Comparison of ENCODE assay signal across 25 mouse cellular contexts in the genomic region with DNA sequence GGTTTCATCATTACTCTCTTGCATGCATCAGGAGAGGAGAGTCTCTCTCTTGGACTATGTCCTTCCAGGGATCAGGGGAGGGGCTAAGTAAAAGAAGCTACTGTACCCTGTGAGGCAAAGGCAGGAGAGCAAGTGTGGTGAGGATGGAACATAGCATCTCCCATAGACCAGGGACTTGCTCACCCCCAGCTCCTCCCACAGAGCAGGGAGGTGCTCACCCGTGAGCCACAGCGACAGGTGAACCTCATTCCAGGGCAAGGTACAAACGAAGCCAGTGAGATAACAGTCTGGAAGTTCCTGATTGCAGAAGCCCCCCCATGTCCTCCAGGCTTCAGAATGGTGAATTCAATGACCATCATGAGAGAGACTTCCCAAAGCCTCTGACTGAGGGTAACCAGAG. TPM values are rescaled to one million over a fixed set of nuclear protein-coding genes. Genes with fewer than 3 reads are reported as not detected.
DNase-seq lines count a peak whose midpoint lies in the region; ATAC-seq and TF ChIP-seq lines count a peak whose summit lies in the region.
"Had no signal": no experiment of that assay in that cellular context is flagged by ENCODE, and none has a peak within 500 bp of the region (broad histone marks: within the 10 kb centered on the region; RNA-seq: fewer than 3 reads in every experiment).

No protein-coding gene starts in this region.

- H3K9me3 ChIP-seq in heart, embryonic 10.5 days = no peaks in the 10 kb centered on the region
- H3K9me3 ChIP-seq in midbrain, embryonic 16.5 days (replicated peaks; ENCODE audit: control insufficient read depth, low read length, poor library complexity, severe bottlenecking) = no peaks in the 10 kb centered on the region
- H3K9me3 ChIP-seq in midbrain, embryonic 14.5 days (ENCODE audit: control insufficient read depth, low read length) = no peaks in the 10 kb centered on the region
- H3K9me3 ChIP-seq: embryonic facial prominence, embryonic 15.5 days; forebrain, embryonic 10.5 days; heart, embryonic 12.5 days had no signal

- 0 out of 2 replicates have a peak, but pooled peaks have one; percentile 28 for ATAC-seq in midbrain, embryonic 16.5 days
- ATAC-seq in midbrain, embryonic 14.5 days (ENCODE audit: low FRiP score, low TSS enrichment) = no peak
- ATAC-seq in CD4-positive, CD25-positive, alpha-beta regulatory T cell, adult 4 months = no peak
- ATAC-seq: forebrain, embryonic 14.5 days; hindbrain, embryonic 16.5 days; Patski had no signal

- H3K4me1 ChIP-seq in heart, embryonic 10.5 days = no peaks in the 10 kb centered on the region
- peaks cover 6% of the 10 kb centered on the region; the same call in 1 of the 2 replicates for H3K4me1 ChIP-seq in midbrain, embryonic 16.5 days (ENCODE audit: control insufficient read depth, insufficient read depth, low read length)
- H3K4me1 ChIP-seq in midbrain, embryonic 14.5 days (ENCODE audit: control insufficient read depth, insufficient read depth, low read length) = no peaks in the 10 kb centered on the region
- peaks cover 19% of the 10 kb centered on the region; the same call in 1 of the 2 replicates for H3K4me1 ChIP-seq in small intestine, adult 2 months (ENCODE audit: control insufficient read depth, insufficient read depth, insufficient read length, low read length)
- H3K4me1 ChIP-seq: embryonic facial prominence, embryonic 15.5 days; forebrain, embryonic 10.5 days; heart, embryonic 12.5 days had no signal

- WGBS in heart, embryonic 10.5 days = 74% methylated on average over 3 of the region's 3 CpGs
- 82% methylated on average over 3 of the region's 3 CpGs for WGBS in midbrain, embryonic 16.5 days
- WGBS in midbrain, embryonic 14.5 days = 88% methylated on average over 3 of the region's 3 CpGs
- 23% methylated on average over 3 of the region's 3 CpGs for WGBS in small intestine, adult 2 months

- no peak for TF ChIP-seq POLR2A in small intestine, adult 2 months (IDR thresholded peaks at IDR 0.05; ENCODE audit: low read depth, low read length)

- no peak for TF ChIP-seq CTCF in small intestine, adult 2 months (IDR thresholded peaks at IDR 0.05; ENCODE audit: extremely low read depth, insufficient read length, insufficient replicate concordance, low read depth, low read length)

- no peak overlapping the region for H3K9ac ChIP-seq in midbrain, embryonic 16.5 days (ENCODE audit: low read depth, low read length)
- H3K9ac ChIP-seq in midbrain, embryonic 14.5 days (replicated peaks; ENCODE audit: low read length) = no peak overlapping the region
- H3K9ac ChIP-seq: embryonic facial prominence, embryonic 15.5 days; heart, embryonic 12.5 days had no signal

- H3K36me3 ChIP-seq in heart, embryonic 10.5 days = no peaks in the 10 kb centered on the region
- no peaks in the 10 kb centered on the region for H3K36me3 ChIP-seq in midbrain, embryonic 16.5 days (ENCODE audit: control insufficient read depth, insufficient read depth, low read length)
- no peaks in the 10 kb centered on the region for H3K36me3 ChIP-seq in midbrain, embryonic 14.5 days (ENCODE audit: control insufficient read depth, insufficient read depth, low read length)
- H3K36me3 ChIP-seq in small intestine, adult 2 months (ENCODE audit: control insufficient read depth, insufficient read depth, low read length) = no peaks in the 10 kb centered on the region
- H3K36me3 ChIP-seq: embryonic facial prominence, embryonic 15.5 days; forebrain, embryonic 10.5 days; heart, embryonic 12.5 days had no signal

- DNase-seq in heart, embryonic 10.5 days (ENCODE audit: low spot score) = peak; percentile 62
- DNase-seq in heart, postnatal 14 days = no peak
- no peak for DNase-seq in midbrain, embryonic 14.5 days
- DNase-seq in yolk sac, embryonic 10.5 days (ENCODE audit: low spot score) = peak; percentile 65
- DNase-seq in gastrocnemius, postnatal 4 days (ENCODE audit: low spot score in 2 of 2) = no peak
- DNase-seq: adrenal gland, adult 2 months; adrenal gland, postnatal 25 days; cerebellum, adult 8-10 months; cerebellum, postnatal 14 days; embryo, embryonic 11 days; gastrocnemius, adult 2 months; gastrocnemius, postnatal 25 days; heart, adult 18-20 months; heart, postnatal 36 days had no signal

- intact Hi-C loops in heart, postnatal 14 days (cut with DNase I) = no loop called here

- no peaks in the 10 kb centered on the region for H3K27me3 ChIP-seq in heart, embryonic 10.5 days (ENCODE audit: insufficient read depth, poor library complexity, severe bottlenecking)
- no peaks in the 10 kb centered on the region for H3K27me3 ChIP-seq in midbrain, embryonic 16.5 days (ENCODE audit: control insufficient read depth, insufficient read depth, low read depth, low read length)
- H3K27me3 ChIP-seq in midbrain, embryonic 14.5 days (ENCODE audit: control insufficient read depth, insufficient read depth, low read length) = no peaks in the 10 kb centered on the region
- H3K27me3 ChIP-seq in small intestine, adult 2 months (ENCODE audit: control insufficient read depth, insufficient read depth, low read length) = no peaks in the 10 kb centered on the region
- H3K27me3 ChIP-seq: embryonic facial prominence, embryonic 15.5 days; heart, embryonic 12.5 days; Patski had no signal

- no peak overlapping the region for H3K27ac ChIP-seq in heart, embryonic 10.5 days
- no peak overlapping the region for H3K27ac ChIP-seq in midbrain, embryonic 16.5 days (ENCODE audit: low read length)
- H3K27ac ChIP-seq in midbrain, embryonic 14.5 days (replicated peaks; ENCODE audit: low read depth, low read length) = no peak overlapping the region
- H3K27ac ChIP-seq in small intestine, adult 2 months (ENCODE audit: insufficient read depth, low read depth, low read length) = peak overlapping the region; percentile 77; the same call in 1 of the 2 replicates
- H3K27ac ChIP-seq: embryonic facial prominence, embryonic 15.5 days; forebrain, embryonic 10.5 days; gastrocnemius, adult 2 months had no signal

- H3K4me2 ChIP-seq in midbrain, embryonic 16.5 days (ENCODE audit: low read length) = no peak overlapping the region
- H3K4me2 ChIP-seq in midbrain, embryonic 14.5 days (ENCODE audit: low read length) = no peak overlapping the region
- H3K4me2 ChIP-seq: embryonic facial prominence, embryonic 15.5 days; heart, embryonic 12.5 days had no signal

- H3K4me3 ChIP-seq in heart, embryonic 10.5 days = no peak overlapping the region
- H3K4me3 ChIP-seq in midbrain, embryonic 16.5 days (ENCODE audit: low read depth, low read length) = no peak overlapping the region
- no peak overlapping the region for H3K4me3 ChIP-seq in midbrain, embryonic 14.5 days (replicated peaks; ENCODE audit: low read depth, low read length)
- H3K4me3 ChIP-seq in small intestine, adult 2 months (ENCODE audit: low read depth, low read length) = no peak overlapping the region
- H3K4me3 ChIP-seq: embryonic facial prominence, embryonic 15.5 days; erythroblast, embryonic 14.5 days; forebrain, embryonic 10.5 days; gastrocnemius, adult 2 months; heart, embryonic 12.5 days had no signal

RNA-seq across cellular contexts. Expression of gene Pid1, which starts 2.6 kb away (rescaled TPM):
- polyA plus RNA-seq in heart, embryonic 10.5 days (2016; fragmentation: Nextera tagmentation; extraction: Ambion mirVana) = 2.4 and 9.7 TPM in 2 replicates
- 10 to 100 TPM; 10.4 to 10.9 TPM for total RNA-seq in heart, postnatal 14 days (2021)
- 80.8 and 82.7 TPM in 2 replicates for polyA plus RNA-seq in midbrain, embryonic 16.5 days (2015; fragmentation: Nextera tagmentation; extraction: Ambion mirVana)
- polyA plus RNA-seq in midbrain, embryonic 14.5 days (2014; fragmentation: Nextera tagmentation; extraction: Ambion mirVana) = 87.3 and 93.9 TPM in 2 replicates
- 2.8 TPM in 2 replicates for polyA plus RNA-seq in small intestine, adult 2 months (2012; rRNA removed)
- 10 to 100 TPM; 29.1 to 33.9 TPM for total RNA-seq in gastrocnemius, postnatal 4 days (2021)
- under 1 TPM; 0.28 to 0.98 TPM for polyA plus RNA-seq in CD4-positive, CD25-positive, alpha-beta regulatory T cell, adult 4 months (2017; shearing (Covaris generic))
- total RNA-seq: CH12.LX had no signal

Comparison
In these comparisons a context has a peak if more than half of its experiments do, and no peak if none do; other contexts are left out.
1. DNase-seq: peak in heart, embryonic 10.5 days (single experiment) and yolk sac, embryonic 10.5 days (single experiment); none in heart, postnatal 14 days (0 of 2), midbrain, embryonic 14.5 days (single experiment) and gastrocnemius, postnatal 4 days (0 of 2).